Mouse (Mus musculus) thymus, postnatal 25 days (tissue): ENCODE results near the gene Zfp646.
"Not testable (repeated sequence)": the region's sequence is repeated elsewhere in the genome, so short reads cannot be mapped to it uniquely, and the experiment has no call there.

Experiments used
- DNase-seq: peaks from one replicate; pipeline ENCODE4 v3.0.0; 2022

Gene Zfp646

GRCm38 (mm10) chr7:127885951-127886350 lies 9.9 kb downstream of the Zfp646 start:
- DNase-seq = no peak

GRCm38 (mm10) chr7:127886551-127886950 lies 10.5 kb downstream of the Zfp646 start:
- no peak for DNase-seq

GRCm38 (mm10) chr7:127887191-127887590 lies 11.2 kb downstream of the Zfp646 start:
- DNase-seq = no peak

- no peak for DNase-seq
These were observed 11.8 kb downstream of the Zfp646 start for GRCm38 (mm10) chr7:127887781-127888180.

- no peak for DNase-seq
These were observed 12.8 kb downstream of the Zfp646 start for GRCm38 (mm10) chr7:127888821-127889220.

GRCm38 (mm10) chr7:127890798-127891197 lies 14.8 kb downstream of the Zfp646 start, which contains the start of gene Prss53:
Gene Prss53 (minus strand): TSS chr7:127890970.
- no peak for DNase-seq

- DNase-seq = no peak
These were observed 18.5 kb downstream of the Zfp646 start for GRCm38 (mm10) chr7:127894480-127894879.

GRCm38 (mm10) chr7:127895442-127895841 lies 19.4 kb downstream of the Zfp646 start, which contains the start of the genes Gm21974 and Vkorc1:
Gene Gm21974 (minus strand): TSS chr7:127895454.
Gene Vkorc1 (minus strand): TSS chr7:127895617.
- peak; percentile 90 for DNase-seq

GRCm38 (mm10) chr7:127895891-127896290 lies 19.9 kb downstream of the Zfp646 start:
- not testable (repeated sequence) for DNase-seq

- DNase-seq = peak; percentile 72
These were observed 20.4 kb downstream of the Zfp646 start for GRCm38 (mm10) chr7:127896384-127896783.

- DNase-seq = no peak
These were observed 21.5 kb downstream of the Zfp646 start for GRCm38 (mm10) chr7:127897542-127897941.

GRCm38 (mm10) chr7:127898179-127898956 lies 22.3 kb downstream of the Zfp646 start:
- peak; percentile 57 for DNase-seq

GRCm38 (mm10) chr7:127899997-127900396 lies 24.0 kb downstream of the Zfp646 start:
- DNase-seq = no peak

- DNase-seq = no peak
These were observed 25.8 kb downstream of the Zfp646 start for GRCm38 (mm10) chr7:127901772-127902171.

GRCm38 (mm10) chr7:127903971-127904796 lies 28.2 kb downstream of the Zfp646 start, which contains the start of gene Bckdk:
Gene Bckdk (plus strand): TSS chr7:127904082.
- peak; percentile 76 for DNase-seq

GRCm38 (mm10) chr7:127907939-127908338 lies 31.9 kb downstream of the Zfp646 start:
- no peak for DNase-seq

- no peak for DNase-seq
These were observed 32.6 kb downstream of the Zfp646 start for GRCm38 (mm10) chr7:127908656-127909055.

- peak; percentile 78 for DNase-seq
These were observed 36.3 kb downstream of the Zfp646 start, which contains the start of gene Kat8 for GRCm38 (mm10) chr7:127912190-127912871. Gene Kat8 (plus strand): TSS chr7:127912516.

GRCm38 (mm10) chr7:127912938-127913337 lies 36.9 kb downstream of the Zfp646 start:
- no peak for DNase-seq

- no peak for DNase-seq
These were observed 39.3 kb downstream of the Zfp646 start for GRCm38 (mm10) chr7:127915293-127915692.

GRCm38 (mm10) chr7:127918203-127918602 lies 42.2 kb downstream of the Zfp646 start:
- DNase-seq = peak; percentile 78

- DNase-seq = peak; percentile 33
These were observed 43.3 kb downstream of the Zfp646 start for GRCm38 (mm10) chr7:127919290-127919689.

GRCm38 (mm10) chr7:127921516-127921915 lies 45.5 kb downstream of the Zfp646 start:
- DNase-seq = peak; percentile 37
